Mouse (Mus musculus) frontal cortex, adult 2 months (tissue): ENCODE measurements at regions not wholly inside any gene's neighbourhood (a gene's known extent, or its start where the extent isn't known, plus 50 kb on each side); places are given as distances from the start of the nearest gene placed in this dataset.
"Not testable (repeated sequence)": the region's sequence is repeated elsewhere in the genome, so short reads cannot be mapped to it uniquely, and the experiment has no call there.

Experiments
- DNase-seq, 2 experiments: peaks; one replicate each; pipeline ENCODE4 v3.0.0; 2022; ENCODE audit warnings: low spot score in 1 of 2; ENCODE audit errors: extremely low spot score in 1 of 2

DNA sequence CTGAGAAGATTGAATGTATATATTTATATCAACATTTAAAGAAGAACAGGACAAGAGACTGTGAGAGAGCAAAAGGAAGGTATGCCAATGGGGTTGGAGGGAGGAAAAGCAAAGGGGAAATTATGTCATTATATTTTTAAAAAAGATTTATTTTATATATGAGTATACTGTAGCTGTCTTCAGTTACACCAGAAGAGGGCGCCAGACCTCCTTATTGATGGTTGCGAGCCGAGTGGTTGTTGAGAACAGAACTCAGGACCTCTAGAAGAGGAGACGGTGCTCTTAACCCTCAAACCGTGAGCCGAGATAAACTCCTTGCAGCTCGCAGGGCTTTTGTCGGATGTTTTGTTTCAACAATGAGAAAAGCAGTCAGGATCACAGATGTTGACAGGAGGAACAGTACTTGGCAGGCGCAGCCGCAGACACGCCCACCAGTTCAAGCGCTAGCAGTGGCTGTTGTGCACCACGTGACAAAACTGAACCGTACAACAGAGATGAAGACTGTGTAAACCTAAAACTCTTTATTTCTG, 158.7 kb downstream of the Mat2b start:
- DNase-seq: no peak

DNA sequence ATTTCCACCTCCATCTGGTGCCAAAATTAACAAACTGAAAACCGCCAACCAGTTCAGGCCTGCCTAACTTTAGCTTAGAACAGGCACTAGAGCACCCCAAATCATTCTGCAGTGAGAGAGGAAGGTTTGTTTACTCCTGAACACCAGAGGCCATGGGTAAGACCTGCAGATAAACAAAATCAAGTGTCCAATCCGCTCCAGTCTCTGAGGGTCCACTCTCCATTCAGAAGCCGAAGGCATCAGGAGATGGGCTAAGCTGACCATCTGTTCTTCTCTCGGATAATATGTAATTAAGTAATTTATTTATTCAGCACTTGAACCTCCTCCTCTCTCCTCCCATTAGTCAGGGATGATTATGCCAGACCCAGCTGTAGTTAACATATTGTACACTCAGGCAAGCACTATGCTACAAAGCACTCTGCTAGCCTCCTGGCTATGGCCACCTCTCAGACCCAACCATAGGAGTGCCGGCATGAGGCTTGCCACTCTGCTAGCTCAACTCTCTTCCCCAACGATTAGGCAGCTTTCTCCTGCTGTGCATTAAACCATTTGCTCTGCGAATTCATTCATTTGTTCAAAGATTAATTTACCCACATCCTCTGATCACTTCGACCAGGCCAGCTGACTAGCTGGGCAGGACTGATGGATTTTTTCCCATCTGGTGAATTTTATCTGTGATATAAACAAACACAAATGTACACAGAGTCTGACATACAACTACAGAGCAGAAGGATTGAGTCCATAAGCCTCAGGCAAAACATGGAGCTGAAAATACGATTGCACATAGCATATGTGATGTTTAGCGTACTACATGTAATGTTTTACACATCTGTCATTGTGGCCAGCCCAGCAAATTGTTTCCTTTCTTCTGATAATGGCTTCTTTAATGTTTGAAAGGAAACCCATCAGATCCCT, 184.4 kb downstream of the Mat2b start:
- DNase-seq: no peak

DNA sequence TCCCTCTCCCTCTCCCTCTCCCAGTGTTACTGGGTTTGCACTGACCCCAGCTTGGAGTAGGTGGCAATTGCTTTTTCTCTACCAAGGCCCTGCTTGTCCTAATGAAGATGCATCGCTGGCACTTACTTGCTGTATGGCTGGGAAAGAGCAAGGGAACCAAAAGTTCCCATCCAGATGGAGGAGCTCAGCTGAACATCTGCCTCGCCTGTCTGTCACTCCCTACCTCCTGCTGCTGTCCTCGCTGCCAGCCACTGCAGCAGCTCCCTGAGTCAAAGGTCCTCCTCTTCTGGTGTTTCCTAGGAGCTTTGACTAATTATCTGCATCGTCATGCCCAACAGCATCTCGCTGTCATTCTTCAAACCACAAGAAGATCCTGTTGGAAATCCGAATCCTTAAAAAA, 203.4 kb downstream of the Mat2b start:
- no peak for DNase-seq

DNA sequence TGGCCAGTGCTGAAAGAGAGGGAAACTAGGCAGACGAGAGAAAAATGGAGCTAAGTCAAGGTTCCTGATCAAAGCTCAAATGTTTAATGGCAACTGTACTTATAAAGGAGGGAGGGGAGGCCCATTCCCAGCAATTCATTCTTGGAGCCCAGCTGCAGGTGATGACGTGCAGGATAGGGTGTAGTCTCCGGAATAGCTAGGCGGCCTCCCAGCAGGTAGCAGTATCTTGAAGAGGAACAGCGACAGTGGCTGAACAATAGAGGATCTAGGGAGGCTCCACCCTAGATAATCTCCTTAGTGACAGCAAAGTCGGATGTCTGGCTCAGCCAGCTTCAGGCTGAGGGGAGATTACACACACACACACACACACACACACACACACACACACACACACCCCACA, 216.8 kb downstream of the Mat2b start:
- DNase-seq: not testable (repeated sequence)

DNA sequence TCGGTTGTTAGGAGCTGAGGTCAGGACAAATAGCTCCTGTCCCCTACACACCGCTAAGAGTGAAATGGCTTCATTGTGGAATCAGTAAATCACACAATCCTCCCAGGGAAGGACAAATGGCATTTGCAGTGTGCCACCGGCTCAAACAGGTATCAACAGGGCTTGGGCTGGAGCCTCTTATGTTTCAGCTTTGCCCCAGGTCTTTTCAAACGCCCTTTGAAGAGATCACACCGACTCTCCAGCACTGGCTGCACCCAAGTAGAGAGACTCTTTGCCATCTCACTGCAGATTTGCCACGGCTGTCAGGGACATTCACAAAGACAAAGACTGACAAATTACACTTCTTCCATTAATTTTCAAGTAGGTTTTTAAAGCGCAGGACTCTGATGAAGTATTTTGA, 217.7 kb downstream of the Mat2b start:
- no peak for DNase-seq

DNA sequence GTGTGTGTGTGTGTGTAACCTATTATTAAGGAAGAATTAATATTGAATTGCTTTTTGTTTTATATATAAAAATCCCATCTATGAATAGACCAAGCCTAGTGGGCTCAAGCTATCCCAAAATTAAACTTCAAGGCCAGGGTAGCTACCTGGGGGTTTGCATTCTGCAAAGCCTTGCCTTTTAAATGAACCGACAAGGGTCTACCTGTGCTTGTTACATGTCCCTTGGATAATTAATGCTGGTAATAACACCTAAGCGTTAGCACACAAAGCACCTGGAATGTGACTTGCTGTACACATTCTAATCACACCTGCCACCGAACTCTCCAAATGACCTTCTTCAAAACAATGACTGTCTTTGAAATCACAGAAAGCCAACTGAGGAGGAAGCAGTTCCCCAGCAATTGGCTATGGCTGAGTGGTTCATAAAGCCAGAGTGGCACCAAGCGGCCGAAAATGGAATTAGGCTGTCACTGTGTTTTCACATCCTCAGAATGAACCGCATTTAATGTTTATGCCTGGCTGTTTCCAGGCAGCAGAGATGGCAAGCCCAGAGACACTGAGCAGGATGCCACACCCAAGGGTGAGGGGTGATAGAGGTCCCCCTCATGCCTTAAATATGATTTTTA, 225.8 kb downstream of the Mat2b start:
- DNase-seq: peak; percentile 33 to 81

DNA sequence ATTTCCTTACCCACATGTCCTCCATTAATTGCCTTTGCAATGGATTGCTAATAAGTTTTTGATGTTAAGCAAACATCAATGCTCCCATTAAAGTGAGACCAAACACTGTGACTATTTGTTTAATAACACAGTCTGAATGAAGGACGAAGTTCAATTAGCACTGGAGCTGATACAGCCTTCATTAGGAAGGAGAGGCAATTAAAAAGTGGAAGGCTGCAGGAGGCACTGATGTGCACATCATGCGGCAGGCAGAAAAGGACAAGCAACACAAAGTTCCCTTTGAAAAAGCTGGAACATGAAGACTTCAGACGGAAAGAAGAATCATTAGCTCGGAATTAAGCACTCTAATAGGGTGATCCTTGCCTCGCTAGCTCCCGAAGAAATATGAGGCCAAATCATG, 238.4 kb downstream of the Mat2b start:
- DNase-seq: no peak

DNA sequence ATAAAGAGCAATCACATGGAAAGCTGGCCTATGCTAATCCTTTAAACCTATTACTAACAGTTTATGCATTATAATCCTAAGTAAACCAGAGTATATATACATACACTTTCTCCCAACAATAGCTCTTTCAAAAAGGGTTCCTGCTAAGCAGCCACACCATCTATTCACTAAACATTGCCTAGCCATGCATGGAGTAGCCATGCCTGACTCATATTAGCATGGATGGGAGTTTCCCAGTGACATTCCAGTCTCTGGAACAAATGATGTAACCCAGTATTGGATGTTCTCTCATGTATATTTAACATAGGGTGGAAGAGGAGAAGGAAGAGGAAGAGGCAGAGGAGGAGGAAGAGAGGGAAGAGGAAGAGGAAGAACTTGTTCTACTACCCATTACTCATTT, 240.0 kb downstream of the Mat2b start:
- not testable (repeated sequence) for DNase-seq

DNA sequence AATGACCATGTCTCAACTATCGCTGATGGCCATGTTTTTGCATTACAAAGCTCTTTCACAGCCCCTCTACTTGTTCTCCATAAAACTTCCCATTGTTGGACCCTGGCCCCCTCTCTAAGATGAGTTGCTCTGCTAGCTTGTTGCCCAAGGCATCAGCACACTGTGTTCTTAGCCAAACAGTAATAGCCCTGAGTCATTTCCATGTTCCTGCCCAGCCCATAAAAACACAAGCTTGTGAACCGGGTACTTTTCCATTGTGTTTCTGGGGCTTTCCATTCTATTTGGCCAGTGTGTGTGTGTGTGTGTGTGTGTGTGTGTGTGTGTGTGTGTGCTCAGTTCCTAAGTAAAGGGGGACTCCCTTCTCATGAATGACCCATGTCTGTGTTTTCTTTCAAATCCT, 248.2 kb downstream of the Mat2b start:
- DNase-seq: no peak

DNA sequence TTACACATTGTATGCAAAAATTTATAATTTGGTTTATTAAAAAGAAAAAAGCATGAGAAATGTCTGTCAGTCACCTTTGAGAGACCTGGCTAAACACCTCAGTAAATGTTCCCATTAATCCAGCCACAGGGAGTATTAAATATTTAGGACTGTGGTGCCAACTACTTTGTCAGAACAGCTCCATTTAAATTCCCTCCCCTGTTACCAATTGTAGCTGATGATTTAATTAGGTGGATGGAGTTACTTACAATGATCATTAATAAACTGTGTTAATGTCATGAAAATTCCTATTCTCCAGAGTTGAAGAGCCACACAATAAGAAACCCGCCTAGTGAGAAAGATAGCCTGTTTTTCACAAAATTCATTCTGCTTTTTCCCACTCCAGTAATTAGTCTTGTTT, 261.0 kb downstream of the Mat2b start:
- DNase-seq: no peak

DNA sequence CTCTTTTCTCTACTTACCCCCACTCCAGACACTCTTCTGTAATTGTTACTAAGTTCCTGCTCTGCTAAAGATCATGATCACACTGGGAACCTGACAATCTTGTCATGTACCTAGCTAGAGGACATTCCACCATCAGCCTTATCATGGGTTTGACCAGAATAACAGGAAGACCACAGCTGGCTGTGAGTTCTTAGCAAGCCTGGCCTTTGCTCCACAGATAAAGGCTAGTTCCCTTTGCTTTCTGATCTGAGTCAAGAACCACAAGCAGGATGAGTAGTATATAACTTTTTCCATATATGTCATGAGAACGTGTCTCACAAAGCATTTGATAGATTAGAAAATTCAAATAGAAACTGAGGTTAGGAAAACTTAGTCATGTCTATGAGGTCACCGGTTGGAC, 266.1 kb downstream of the Mat2b start:
- DNase-seq: no peak

DNA sequence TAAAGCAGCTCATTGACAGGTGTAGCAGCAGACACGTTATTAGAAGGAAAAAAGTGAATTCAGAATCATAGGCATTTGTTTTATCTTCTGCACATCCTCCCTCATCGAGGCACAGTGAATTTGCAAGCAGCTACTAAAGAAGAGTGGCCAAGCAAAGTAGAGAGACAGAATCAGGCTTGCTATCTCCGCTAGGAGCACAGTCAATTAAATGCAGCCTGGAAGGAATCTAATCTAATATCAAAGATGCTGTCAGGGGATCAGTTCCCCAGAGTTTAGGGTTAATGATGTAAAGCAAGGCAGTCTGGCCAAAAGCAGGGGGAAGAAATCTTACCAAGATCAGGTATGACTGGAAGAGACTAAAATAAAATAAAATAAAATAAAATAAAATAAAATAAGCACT, 270.7 kb downstream of the Mat2b start:
- no peak for DNase-seq

DNA sequence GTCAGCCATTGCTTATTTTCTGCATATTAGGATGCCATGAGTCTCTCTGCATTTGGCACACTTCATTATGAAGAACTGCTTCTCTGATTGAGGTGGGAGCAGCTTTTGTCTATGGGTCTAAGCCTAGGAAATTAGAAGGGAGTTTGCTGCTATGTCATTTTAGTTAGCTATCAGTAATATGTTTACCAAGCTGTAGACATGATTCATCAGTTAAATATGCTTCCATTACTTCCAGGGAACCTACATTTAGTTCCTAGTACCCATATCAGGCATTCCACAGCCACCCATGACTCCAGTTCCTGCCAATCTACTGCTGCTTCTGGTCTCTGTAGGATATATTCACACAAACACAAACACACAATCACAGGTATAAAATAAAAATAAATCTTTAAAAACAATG, 287.4 kb downstream of the Mat2b start:
- DNase-seq: no peak

DNA sequence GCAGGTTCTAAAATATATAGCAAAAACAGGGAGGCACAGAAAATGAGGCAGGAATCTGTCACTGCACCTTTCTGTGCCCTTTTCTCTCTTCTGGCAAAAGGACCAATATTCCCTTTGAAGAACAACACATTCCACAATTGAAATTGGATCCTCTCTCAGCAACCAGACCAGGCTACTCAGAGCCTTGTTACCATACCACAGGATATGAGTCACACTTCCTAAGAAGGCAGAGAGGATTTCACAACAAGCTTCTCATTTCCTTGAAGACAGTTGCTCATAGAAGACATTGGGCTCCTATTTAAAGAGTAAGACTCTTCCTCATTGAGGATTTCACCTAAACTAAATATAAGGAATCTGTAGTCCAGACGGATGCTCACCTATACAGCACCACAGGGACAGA, 292.8 kb downstream of the Mat2b start:
- DNase-seq: peak in 1 of 2 experiments; percentile 20

DNA sequence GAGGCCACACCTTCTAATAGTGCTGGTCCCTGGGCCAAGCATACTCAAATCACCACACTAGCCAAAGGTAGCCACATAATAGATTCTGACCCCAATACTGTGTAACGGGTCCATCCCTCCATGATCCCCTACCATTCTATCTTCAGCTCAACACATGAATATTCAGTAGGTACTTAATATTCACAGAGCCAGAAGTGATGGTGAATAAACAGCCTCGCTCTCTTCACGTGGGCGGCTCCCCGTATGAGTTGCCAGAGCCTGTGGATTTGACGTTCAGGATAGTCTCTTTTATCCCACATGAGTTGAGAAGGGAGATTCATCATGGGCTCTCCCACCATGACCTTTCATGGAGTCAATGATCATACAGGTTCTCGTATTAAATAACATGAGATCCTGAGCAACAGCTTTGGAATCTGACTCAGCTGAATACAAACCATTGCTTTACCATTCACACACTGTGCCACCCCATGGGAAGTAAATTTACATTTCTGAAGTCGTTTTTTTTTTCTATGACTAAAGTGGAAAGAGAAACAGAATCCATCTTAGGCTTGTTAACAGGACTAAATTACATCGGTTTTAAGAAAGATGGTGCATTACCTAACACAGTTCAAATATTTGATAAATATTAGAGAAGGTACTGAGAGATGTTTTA, 297.4 kb downstream of the Mat2b start:
- peak in 1 of 2 experiments; percentile 17 for DNase-seq

DNA sequence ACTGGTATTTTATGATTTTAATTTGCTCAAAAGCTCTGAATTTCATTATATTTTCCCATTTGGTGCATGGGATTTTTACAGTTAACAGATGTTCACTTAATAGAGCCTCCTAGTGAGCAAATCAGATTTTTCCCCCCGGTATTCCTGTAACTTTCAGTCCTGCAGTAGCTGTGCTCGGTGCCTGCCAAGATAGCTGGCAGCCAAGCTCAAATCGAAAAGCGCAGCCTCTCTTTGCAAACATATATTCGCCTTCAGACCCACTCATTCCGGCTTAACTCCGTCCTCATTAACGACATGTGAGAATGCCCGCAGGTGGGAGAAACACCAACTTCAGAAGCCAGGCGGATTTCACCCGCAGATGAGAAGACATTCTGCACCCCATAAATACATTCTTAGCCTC, 299.7 kb downstream of the Mat2b start:
- peak in 1 of 2 experiments; percentile 11 for DNase-seq

DNA sequence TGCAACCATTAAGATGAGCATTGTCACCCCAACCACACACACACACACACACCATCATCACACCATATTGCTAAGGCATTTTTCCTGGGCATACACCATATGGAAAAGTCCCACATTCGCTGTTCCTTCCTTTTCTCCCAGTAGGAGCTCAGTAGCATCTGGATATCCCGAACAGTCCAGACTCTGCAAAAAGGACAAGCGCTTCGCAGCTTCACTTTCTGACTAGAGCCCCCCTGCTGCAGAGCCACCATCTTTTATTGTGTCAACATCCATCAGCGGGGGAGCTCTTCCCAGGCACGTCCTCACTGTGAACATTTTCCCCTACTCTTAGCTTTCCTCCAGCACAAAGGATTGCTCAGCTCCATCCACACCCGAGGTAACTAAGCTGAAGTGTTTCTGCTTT, 300.1 kb downstream of the Mat2b start:
- DNase-seq: no peak

DNA sequence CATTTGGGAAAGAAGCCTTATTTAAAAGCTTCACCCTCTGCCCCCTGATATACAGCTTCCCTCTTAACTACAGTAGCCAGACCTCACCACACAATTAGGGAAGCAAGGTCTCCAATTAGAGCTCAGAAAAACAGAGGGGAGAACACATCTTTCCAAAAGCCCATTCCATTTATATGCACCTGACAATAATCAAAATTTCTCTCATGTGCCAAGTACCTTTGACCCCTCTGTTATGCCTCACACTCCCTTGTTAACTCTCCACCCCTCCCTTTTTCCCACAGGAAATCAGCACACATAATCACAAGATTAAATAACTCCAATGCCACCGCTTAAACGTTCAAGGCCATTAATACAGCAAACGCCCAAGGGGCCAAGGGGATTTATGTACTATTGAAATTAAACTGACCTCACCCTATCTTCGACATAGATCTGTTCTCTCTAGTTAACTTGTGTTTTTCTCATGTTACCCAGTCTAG, 300.7 kb downstream of the Mat2b start:
- no peak for DNase-seq

DNA sequence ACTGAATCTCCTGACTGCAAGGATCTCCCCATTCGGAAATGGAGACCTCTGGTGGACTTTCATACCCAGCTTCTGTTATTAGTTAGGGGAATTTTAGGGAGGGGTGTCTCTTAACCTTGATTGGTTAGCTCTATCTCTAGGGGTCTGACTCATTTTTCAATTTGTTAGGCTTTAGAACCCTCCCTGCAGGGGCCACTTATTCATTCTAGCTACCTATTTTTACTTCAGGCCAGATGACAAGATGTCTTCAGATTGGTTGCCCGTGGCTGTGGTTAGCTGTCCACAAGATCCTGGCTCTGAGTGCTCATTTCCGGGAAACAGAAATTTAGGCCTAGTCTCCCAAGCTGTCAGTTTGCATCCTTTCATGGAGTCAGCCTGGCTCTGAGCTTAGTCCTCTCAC, 314.3 kb downstream of the Mat2b start:
- no peak for DNase-seq

DNA sequence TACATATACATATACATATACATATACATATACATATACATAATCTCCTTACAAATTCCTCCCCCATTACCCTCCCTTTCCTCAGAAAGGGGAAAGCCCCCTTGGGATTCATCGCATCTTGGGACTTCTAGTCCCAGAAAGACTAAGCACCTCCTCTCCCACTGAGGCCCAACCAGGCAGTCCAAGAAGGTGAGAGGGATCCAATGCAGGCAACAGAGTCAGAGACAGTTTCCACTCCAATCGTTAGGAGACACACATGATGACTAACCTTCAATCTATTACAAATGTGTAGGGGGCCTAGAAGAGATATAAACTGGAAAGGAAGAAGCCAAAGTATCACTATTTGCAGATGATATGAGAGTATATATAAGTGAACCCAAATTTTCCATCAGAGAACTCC, 323.3 kb downstream of the Mat2b start:
- DNase-seq: no peak

DNA sequence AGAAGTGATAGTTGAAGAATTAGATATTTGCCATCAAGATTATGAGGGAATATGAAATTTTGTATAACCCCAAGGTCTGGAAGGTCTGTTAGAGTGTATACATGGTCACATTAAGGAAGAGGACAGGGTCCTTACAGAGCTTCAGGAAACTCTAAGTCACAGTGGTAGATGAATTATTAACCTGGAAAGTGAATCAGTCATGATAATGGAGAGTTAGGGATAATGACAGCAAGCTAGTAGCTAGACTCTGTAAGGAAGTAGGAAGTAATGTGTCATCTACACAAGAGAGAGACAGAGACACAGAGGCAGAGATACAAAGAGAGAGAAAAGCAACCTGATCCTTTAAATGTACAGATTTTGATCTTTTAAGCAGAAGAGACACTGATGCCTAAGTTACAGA, 328.4 kb downstream of the Mat2b start:
- no peak for DNase-seq
